Mouse (Mus musculus) forebrain, postnatal 0 days (tissue): ENCODE measurements around the gene Gucy2c. TPM values are rescaled to one million over a fixed set of nuclear protein-coding genes. Genes with fewer than 3 reads are reported as not detected.

Experiments
- ATAC-seq: fragments of 200-750 bp; cut with Nextera tagmentation; 2 replicates; pipeline ENCODE4 v1.8.0; 2017; ENCODE audit warnings: mild to moderate bottlenecking, moderate library complexity
- DNase-seq: peaks from one replicate; pipeline ENCODE4 v3.0.0-alpha.2; 2015
- H3K27ac ChIP-seq: fragments of 300-500 bp; sonication (generic); 2 replicates; pipeline ENCODE4 v1.5.1; 2014; ENCODE audit warnings: low read depth, mild to moderate bottlenecking, antibody characterized with exemption, low read length, moderate library complexity, mixed read lengths
- H3K27me3 ChIP-seq: fragments of 300-500 bp; sonication (generic); 2 replicates; pipeline ENCODE4 v1.6.1; 2014; ENCODE audit warnings: mild to moderate bottlenecking, low read length, mixed read lengths; ENCODE audit not compliant: insufficient read depth
- H3K36me3 ChIP-seq: fragments of 300-500 bp; sonication (generic); 2 replicates; pipeline ENCODE4 v1.6.1; 2014; ENCODE audit warnings: mild to moderate bottlenecking, moderate library complexity; ENCODE audit not compliant: insufficient read depth
- H3K4me1 ChIP-seq: fragments of 300-500 bp; sonication (generic); 2 replicates; pipeline ENCODE4 v1.6.1; 2014; ENCODE audit warnings: antibody characterized with exemption; ENCODE audit not compliant: insufficient read depth
- H3K4me2 ChIP-seq: fragments of 300-500 bp; sonication (generic); 2 replicates; pipeline ENCODE4 v1.6.1; 2014; ENCODE audit warnings: low read depth, mild to moderate bottlenecking, moderate library complexity
- H3K4me3 ChIP-seq: fragments of 300-500 bp; sonication (generic); 2 replicates; pipeline ENCODE4 v1.5.1; 2014; ENCODE audit warnings: low read depth, low read length, mixed read lengths
- H3K9ac ChIP-seq: fragments of 300-500 bp; sonication (generic); 2 replicates; pipeline ENCODE4 v1.6.1; 2014; ENCODE audit warnings: mild to moderate bottlenecking
- H3K9me3 ChIP-seq: fragments of 300-500 bp; sonication (generic); 2 replicates; pipeline ENCODE4 v1.6.1; 2016; ENCODE audit warnings: low read length
- CTCF ChIP-seq: sonication (generic); IDR thresholded peaks from 2 replicates; pipeline ENCODE4 v1.5.1; 2016; ENCODE audit warnings: antibody characterized with exemption, control low read depth, low read depth
- WGBS: fragments of 180-500 bp; shearing (Covaris S2); extraction: QIAGEN DNeasy Blood & Tissue Kit; methylation state at CpG from one replicate; pipeline ENCODE4 v1.1.7; 2014; 5-methylcytosine and 5-hydroxymethylcytosine counted together
- polyA plus RNA-seq: library from polyadenylated mRNA; unstranded; fragments of >200 nt; fragmentation: Nextera tagmentation; extraction: Ambion mirVana; gene quantifications from 2 replicates; pipeline ENCODE4 v1.2.1, GENCODE M21; 2015
- total RNA-seq: library from RNA; depleted of rRNA; stranded (reverse); fragments of >200 nt; gene quantifications from 2 replicates; pipeline ENCODE4 v1.2.3, GENCODE M21; 2014

Gene Gucy2c
- total and polyA plus RNA-seq, 2 experiments from 2014 or later, result 0.42 to 0.67 TPM

DNA sequence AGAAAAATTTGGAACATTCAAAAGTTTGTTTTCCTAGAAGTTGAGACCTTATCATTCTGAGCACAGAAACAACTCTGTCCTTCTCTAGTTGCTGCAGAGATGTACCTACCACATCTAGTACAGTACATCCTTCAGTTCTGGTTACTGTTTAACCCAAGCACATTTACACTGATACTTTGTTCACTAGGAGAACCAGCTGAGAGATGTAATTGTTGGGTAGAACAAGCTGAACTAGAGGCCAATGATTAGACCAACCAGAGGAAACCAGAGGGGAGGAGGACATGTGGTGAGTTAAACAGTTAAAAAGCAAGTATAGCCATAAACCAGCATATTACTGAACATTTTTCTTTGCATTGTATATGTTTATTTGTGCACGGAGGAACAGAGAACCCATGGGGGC, 5.2 kb downstream of the Gucy2c start:
- Histone ChIP-seq H3K27ac (no peak overlapping the region), H3K4me3 (no peak overlapping the region), H3K9ac (no peak overlapping the region), H3K4me2 (no peak overlapping the region), H3K4me1 (no peaks in the 10 kb centered on the region), H3K36me3 (no peaks in the 10 kb centered on the region), H3K27me3 (no peaks in the 10 kb centered on the region), H3K9me3 (no peaks in the 10 kb centered on the region)
- DNase-seq (no peak), ATAC-seq (no peak)
- 81% methylated on average over 1 of the region's 1 CpGs for whole genome bisulfite sequencing
- no peak for TF ChIP-seq CTCF

GRCm38 (mm10) chr6:136769859-136770258, 11.7 kb downstream of the Gucy2c start:
- ATAC-seq (no peak), DNase-seq (no peak)
- H3K9ac ChIP-seq, result no peak overlapping the region
- H3K4me2 ChIP-seq, result no peak overlapping the region
- no peaks in the 10 kb centered on the region for H3K4me1 ChIP-seq
- H3K36me3 ChIP-seq, result no peaks in the 10 kb centered on the region
- no peaks in the 10 kb centered on the region for H3K9me3 ChIP-seq
- 83% methylated on average over 7 of the region's 7 CpGs for WGBS
- no peak overlapping the region for H3K27ac ChIP-seq
- TF ChIP-seq CTCF, result no peak
- H3K27me3 ChIP-seq, result no peaks in the 10 kb centered on the region
- no peak overlapping the region for H3K4me3 ChIP-seq

- 89% methylated on average over 8 of the region's 8 CpGs for WGBS
These were observed 12.4 kb downstream of the Gucy2c start for GRCm38 (mm10) chr6:136769143-136769542.

GRCm38 (mm10) chr6:136763912-136764311, 17.7 kb downstream of the Gucy2c start:
- no peak overlapping the region for H3K4me3 ChIP-seq
- no peaks in the 10 kb centered on the region for H3K36me3 ChIP-seq
- no peaks in the 10 kb centered on the region for H3K27me3 ChIP-seq
- DNase-seq (peak; percentile 4), ATAC-seq (peak; percentile 75)
- H3K27ac ChIP-seq, result no peak overlapping the region
- TF ChIP-seq CTCF, result no peak
- no peak overlapping the region for H3K4me2 ChIP-seq
- H3K9me3 ChIP-seq, result no peaks in the 10 kb centered on the region
- WGBS, result 72% methylated on average over 1 of the region's 1 CpGs
- no peak overlapping the region for H3K9ac ChIP-seq
- no peaks in the 10 kb centered on the region for H3K4me1 ChIP-seq

More at GRCm38 (mm10) chr6:136769143-136769542, 12.4 kb downstream of the Gucy2c start:
- TF ChIP-seq CTCF, result no peak
- no peak overlapping the region for H3K4me2 ChIP-seq
- H3K36me3 ChIP-seq, result no peaks in the 10 kb centered on the region
- no peak overlapping the region for H3K9ac ChIP-seq
- H3K27me3 ChIP-seq, result no peaks in the 10 kb centered on the region
- H3K9me3 ChIP-seq, result no peaks in the 10 kb centered on the region
- no peaks in the 10 kb centered on the region for H3K4me1 ChIP-seq
- H3K4me3 ChIP-seq, result no peak overlapping the region
- DNase-seq (no peak), ATAC-seq (no peak)
- no peak overlapping the region for H3K27ac ChIP-seq

DNA sequence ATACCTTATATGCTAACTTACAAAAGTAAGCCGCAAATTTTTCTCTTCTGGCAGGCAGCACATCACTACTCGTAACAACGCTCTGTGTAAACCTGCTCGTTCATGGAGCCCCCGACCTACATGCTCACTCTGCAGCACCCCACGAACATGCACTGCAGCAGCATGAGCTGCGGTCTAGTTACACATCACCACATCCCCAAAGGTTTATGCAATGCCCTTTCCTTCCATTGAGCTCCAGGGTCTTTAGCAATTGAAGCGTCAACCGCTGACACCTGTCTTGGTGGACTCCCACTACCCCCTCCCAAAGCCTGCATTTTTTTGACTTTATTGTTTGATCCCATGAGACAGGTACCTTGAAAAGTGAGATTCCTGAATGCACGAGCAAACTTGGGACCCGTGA, 31.0 kb downstream of the Gucy2c start:
- DNase-seq, result no peak
- no peaks in the 10 kb centered on the region for H3K9me3 ChIP-seq
- no peak overlapping the region for H3K4me2 ChIP-seq
- WGBS, result 93% methylated on average over 11 of the region's 11 CpGs
- no peak overlapping the region for H3K4me3 ChIP-seq
- no peak for TF ChIP-seq CTCF
- H3K27ac ChIP-seq, result no peak overlapping the region
- H3K27me3 ChIP-seq, result no peaks in the 10 kb centered on the region
- no peaks in the 10 kb centered on the region for H3K4me1 ChIP-seq
- no peak for ATAC-seq
- no peaks in the 10 kb centered on the region for H3K36me3 ChIP-seq
- H3K9ac ChIP-seq, result no peak overlapping the region

DNA sequence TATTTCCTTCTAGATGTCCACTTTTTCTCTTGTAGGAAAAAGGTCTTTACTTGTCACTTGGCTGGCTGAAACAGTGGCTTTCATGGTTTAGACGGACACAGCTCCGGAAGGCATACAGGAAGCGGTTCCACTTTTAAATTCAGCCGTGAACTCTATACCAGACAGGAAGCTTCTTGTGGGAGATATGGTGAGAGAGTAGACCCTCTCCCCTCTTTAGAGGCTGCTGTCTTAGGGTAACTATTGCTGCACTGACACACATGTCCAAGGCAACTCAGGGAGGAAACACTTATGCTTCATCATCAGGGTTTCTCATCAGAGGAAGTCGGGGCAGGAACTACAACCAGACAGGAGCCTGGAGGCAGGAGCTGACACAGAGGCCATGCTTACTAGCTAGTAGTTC, 36.0 kb downstream of the Gucy2c start:
- H3K9ac ChIP-seq, result no peak overlapping the region
- H3K9me3 ChIP-seq, result no peaks in the 10 kb centered on the region
- H3K4me1 ChIP-seq, result no peaks in the 10 kb centered on the region
- H3K27ac ChIP-seq, result no peak overlapping the region
- no peaks in the 10 kb centered on the region for H3K36me3 ChIP-seq
- H3K4me3 ChIP-seq, result no peak overlapping the region
- TF ChIP-seq CTCF, result no peak
- H3K27me3 ChIP-seq, result no peaks in the 10 kb centered on the region
- ATAC-seq (no peak), DNase-seq (no peak)
- H3K4me2 ChIP-seq, result no peak overlapping the region
- WGBS, result 90% methylated on average over 5 of the region's 5 CpGs

GRCm38 (mm10) chr6:136743729-136744128, 37.8 kb downstream of the Gucy2c start:
- no peak for TF ChIP-seq CTCF
- Histone ChIP-seq H3K4me3 (no peak overlapping the region), H3K27me3 (no peaks in the 10 kb centered on the region), H3K9ac (no peak overlapping the region), H3K9me3 (no peaks in the 10 kb centered on the region), H3K27ac (no peak overlapping the region), H3K4me1 (no peaks in the 10 kb centered on the region), H3K4me2 (no peak overlapping the region), H3K36me3 (no peaks in the 10 kb centered on the region)
- no peak for ATAC-seq
- WGBS, result 84% methylated on average over 7 of the region's 7 CpGs
- DNase-seq, result no peak
